Mouse (Mus musculus): ENCODE results near the gene Cyp19a1.

Cyp19a1 gene

DNA sequence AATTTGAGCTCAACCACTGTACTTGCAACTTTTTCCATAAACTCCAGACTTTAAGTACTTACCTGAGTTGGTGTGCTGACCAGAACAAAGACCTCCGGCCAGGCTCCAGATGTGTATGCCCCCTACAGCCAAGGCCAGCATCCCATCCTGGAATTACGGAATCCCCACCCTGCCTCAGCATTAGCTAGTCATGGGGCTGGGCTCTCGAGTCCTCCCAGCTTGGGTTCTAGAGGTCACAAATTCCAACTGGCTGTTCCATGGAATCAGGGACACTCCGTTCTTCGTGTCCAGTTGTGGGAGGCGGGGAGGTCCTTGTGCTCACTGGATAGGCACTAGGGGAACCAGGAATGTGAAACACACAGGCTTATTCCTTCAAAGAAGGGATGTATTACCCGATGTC, at the start of gene Cyp19a1:
Gene Cyp19a1, minus strand, starts transcription at position 101 of the 400 bp plus-strand sequence.
- no peak for DNase-seq (ENCODE audit: low read depth, low spot score)

GRCm38 (mm10) chr9:54316363-54316762, 48.5 kb upstream of the Cyp19a1 start:
- no peak for DNase-seq (ENCODE audit: low read depth, low spot score)

DNA sequence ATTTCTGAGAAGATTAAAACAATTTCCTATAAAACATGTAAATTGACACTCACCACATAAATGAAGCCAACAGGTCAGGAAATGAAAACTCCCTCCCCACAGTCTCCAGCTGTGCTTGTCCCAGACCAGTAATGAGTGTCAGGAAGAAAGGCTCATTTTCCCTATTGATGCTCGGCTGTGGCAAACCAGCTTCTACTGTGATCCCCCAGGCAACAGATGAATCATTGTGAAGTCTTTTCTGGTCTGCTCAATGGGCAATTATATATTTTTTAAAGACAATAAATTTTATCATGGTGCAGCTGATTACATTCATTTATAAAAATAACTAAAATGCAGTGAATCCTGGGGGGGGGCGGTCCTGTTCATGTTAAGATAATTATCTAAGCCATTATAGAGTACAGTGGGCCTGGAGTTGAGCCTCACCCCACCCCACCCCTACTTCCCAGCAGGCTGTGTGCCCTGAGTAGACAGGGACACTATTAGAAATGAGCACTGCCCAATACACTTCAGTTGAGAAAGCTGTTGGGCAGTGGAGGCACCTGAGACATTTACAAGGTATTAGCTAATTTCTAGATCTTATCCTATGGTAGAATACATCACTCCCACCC, 40.9 kb upstream of the Cyp19a1 start:
- DNase-seq (ENCODE audit: low read depth, low spot score), result no peak

DNA sequence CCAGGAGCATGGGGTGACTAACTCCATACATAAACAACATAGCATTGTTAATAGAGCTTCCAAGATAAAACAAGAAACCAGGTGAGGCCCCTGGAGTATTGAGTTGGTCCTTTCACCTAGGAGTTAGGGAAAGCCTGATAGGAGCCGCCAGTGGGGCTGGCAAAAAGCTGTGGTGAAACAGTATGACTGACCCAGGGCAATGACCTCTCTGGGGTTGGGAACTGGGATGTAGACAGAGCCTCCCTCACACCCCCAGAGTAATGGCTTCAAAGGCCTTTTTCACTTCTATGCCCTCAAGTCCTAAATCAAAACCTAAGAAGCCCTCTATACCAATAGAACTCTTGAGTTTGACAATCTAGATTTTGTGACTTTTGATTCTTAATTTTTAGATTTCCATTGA, 40.3 kb upstream of the Cyp19a1 start:
- no peak for DNase-seq (ENCODE audit: low read depth, low spot score)

DNA sequence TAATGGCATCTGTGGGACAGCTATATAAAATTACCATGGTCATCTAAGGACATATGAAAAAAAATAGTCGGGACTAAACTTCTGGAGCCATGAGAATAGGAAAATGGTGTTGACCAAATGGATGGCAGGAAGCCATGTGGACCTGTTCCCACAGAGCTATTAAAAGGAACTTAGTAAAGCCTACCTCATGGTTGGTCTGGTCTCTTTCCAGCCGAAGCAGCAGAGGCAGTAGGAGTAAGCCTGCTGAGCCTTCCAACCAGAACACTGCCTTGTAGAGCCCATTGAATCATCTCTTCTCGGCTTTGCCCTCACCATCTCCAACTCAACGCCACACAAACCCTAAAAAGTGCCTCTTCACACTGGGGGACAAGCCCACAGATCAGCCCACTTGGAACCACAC, 33.3 kb upstream of the Cyp19a1 start:
- no peak for DNase-seq (ENCODE audit: low read depth, low spot score)

- no peak for DNase-seq (ENCODE audit: low read depth, low spot score)
These were observed 31.9 kb upstream of the Cyp19a1 start for GRCm38 (mm10) chr9:54299792-54300191.

DNA sequence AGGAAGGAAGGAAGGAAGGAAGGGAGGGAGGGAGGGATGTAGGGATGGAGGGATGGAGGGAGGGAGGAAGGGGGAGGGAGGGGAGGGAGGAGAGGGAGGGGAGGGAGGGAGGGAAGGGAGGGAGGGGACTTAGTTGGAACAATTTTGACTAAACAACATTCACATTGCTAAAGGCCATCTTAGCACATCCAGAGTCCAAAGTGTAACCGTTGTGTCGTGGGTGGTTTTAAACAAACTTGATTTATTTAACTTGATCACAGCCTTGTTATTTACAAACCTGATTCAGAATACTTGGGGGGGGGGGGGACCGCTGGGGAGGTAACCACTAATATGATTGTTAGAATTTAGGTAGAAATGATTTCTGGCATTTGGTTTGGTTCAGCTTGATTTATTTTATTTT, 31.5 kb upstream of the Cyp19a1 start:
- DNase-seq (ENCODE audit: low read depth, low spot score), result no peak

DNA sequence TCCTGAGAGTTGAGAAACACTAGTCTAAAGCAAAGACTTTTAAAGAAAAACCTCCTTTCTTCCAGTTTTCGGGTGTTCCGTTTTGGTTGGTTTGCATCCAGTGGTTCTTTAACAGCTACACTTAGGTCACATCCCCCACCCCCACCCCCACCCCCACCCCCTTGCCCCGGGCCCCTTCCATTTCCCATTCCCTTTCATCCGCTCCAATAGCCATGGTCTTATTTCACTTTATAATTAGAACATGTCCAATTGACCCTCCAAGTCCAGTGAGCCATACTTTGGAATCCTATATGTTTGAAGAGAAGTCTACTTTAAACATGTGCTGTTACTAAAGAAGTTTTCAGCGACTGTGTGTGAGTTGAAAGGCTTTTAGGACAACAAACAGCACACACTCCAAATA, 19.9 kb upstream of the Cyp19a1 start:
- no peak for DNase-seq (ENCODE audit: low read depth, low spot score)

DNA sequence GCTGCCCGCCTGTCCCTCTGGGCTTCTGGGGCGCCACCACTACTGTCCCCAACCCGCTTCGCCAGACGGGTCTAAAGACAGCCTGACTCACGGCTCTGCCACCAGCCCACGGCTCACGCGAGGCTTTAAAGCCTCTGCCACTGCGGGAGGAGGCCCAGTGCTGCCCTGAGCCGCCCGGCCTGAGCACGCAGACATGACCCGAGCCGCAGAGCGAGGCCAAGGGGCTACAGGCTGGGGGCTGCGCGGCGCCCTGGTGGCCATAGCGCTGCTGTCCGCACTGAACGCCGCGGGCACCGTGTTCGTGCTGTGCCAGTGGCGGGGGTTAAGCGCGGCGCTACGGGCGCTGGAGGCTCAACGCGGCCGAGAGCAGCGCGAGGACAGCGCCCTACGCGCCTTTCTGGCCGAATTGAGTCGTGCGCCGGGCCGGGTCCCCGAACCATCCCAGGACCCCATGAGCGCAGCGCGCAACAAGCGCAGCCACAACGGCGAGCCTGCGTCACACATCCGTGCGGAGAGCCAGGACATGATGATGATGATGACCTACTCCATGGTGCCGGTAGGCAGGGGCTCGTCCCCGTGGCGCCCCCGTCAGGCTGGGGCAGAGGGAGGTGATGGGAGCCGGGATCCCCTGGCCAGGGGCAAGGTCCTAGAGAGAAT, 18.5 kb upstream of the Cyp19a1 start, which contains the start of gene Gldn:
Gene Gldn, plus strand, starts transcription at position 156 of the 657 bp plus-strand sequence.
- no peak for DNase-seq (ENCODE audit: low read depth, low spot score)

DNA sequence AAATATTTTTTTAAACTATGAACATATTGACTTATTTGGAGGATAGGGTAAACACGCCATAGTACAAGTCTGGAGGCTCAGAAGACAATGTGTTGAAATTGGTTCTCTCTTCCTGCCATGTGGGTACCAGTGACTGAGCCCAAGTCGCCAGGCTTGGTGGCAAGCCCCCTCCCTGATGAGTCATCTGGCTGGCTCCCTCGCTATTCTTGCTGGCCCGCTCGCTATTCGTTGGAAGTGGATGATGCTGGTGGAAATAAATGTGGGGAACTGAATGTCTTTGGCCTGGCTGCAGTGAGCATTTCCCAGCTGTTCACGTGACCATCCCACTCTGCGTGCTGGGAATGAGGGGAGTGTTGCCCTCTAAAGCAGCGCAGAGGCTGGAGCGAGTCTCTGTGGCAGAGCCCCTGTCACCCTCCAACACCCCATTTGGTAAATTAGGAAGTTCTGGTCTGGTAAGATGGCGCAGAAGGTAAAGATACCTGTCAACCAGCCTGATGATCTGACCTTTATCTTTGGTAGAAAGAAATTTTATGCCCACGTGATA, 11.2 kb upstream of the Cyp19a1 start:
- no peak for DNase-seq (ENCODE audit: low read depth, low spot score)

DNA sequence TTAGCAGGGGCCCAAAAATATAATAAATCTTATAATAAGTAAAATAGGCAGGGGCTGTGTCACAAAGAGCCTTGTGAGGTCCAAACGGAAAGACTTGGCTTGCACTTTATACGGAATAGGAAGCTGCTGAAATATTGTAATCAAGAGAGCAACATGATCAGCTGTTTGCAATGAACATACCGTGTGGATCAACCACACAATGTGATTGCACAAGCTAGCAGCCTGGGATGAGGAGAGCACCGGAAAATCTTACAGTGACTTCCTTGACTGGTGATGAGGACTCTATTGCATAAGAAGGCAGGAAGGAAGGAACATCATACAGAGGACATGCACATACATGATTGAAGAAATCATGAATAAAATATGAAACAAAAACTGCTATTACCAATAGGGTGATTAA, 7.4 kb upstream of the Cyp19a1 start:
- no peak for DNase-seq (ENCODE audit: low read depth, low spot score)

GRCm38 (mm10) chr9:54270889-54271288, 3.0 kb upstream of the Cyp19a1 start:
- DNase-seq (ENCODE audit: low read depth, low spot score), result no peak

GRCm38 (mm10) chr9:54269987-54270386, 2.1 kb upstream of the Cyp19a1 start:
- no peak for DNase-seq (ENCODE audit: low read depth, low spot score)

DNA sequence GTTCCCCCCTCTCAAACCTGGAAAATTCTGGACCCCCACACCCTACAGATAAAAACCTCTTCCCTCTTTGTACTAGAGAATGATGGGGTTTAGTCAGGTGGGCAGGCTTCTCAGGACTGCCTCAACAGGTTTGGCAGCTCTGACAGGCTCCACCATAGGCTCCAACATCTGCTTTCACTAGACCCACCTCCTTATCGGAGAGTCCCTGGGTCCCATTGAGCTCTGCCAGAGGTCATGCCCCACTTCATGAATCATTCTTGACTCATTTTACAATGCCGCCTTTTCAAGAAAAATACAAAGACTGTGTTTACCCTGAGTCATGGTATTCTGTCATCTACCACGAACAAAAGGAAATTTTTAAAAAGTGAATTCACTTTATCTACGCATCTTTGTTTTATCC, 3.2 kb downstream of the Cyp19a1 start:
- no peak for DNase-seq (ENCODE audit: low read depth, low spot score)

DNA sequence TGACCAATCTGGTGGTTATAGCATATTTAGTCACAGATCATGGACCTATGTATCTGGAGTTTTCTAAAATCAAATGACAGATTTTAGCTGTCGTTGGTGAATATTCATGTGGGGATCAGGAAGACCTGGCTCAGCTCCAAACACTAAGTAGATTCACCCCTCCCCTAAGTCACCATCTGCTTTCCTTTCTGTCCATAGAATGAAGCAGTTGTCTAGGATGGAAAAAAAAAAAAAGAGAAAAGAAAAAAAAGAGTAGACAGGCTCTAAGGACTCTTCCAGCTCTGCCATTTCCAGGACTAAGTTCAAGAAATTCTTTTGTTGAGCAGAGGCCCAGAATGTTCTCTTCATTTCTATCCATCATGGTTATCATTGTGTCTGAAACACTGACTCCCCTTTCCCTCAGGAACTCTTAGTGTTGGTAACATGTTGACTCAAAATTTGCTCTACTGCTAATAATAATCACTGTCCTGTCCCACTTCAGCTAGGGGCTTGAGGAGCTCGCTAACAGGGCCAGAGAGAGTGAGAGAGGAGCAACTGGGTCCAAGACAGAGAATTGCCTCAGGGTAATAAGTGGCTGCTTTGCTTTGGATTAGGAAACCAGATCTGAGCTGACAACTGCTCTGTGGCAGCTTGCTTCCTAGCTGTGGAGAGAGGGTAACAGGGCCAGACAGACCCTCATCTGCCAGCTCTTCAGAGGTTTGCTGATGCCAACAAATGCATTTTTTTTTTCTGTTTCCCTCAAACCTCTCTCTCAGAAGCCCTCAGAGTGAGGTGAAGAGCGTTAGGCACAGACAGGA, 22.8 kb downstream of the Cyp19a1 start:
- peak; percentile 16 for DNase-seq (ENCODE audit: low read depth, low spot score)

DNA sequence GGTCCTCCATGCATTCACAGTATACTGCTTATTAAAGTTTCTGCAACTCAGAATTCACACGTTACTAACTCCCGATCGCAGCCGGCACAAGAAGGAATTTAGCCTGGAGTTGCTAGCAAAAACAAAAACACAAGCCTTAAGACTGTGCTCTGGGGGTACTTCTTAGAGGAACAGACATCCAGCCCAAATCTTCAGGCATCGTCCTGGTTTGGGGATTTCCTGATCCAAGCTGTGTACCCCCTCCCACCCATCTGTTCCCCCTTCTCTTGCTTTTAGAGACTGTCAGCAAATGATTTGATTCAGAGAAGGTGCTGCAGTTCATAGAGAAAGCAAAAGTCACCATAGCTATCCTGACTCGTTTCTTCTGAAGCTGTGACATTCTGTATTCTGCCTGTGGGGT, 40.3 kb downstream of the Cyp19a1 start:
- no peak for DNase-seq (ENCODE audit: low read depth, low spot score)

DNA sequence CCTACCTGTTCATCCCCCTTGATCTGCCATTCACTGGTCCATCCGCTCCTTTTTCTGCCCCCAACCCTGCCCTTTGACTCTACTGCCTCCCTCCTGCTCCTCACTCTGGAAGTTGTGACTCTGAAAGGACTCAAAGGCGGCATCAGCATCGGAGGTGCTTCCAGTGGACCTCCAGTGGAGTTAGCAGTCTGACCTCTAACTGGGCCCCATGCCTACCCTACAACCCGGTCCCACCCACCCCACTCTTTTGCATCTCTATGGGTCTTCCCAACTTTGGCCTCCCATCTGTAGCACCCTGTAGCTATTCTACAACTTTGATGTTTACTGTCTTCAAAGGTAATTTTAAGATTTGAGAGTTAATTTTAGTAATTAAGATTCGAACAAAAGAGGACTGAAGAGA, 51.4 kb downstream of the Cyp19a1 start:
- no peak for DNase-seq (ENCODE audit: low read depth, low spot score)

DNA sequence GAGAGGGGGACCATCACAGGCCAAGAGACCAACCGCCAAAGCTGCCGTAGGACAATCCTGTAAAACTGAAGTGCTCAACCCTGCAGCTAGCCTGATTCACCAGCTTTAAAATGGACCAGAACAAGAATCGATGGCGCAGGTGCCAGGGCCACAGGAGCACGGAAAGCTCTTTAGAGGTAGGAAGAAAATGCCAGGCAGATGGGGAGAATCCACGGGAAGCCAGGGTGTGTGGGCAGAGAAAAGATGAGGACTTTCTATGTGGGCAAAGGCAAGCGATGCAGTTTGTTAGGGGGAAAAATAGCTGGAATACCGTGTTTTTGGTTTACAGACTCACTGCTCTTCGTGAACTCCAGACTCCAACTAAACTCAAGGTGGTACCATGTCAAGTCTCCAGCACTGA, 53.0 kb downstream of the Cyp19a1 start:
- no peak for DNase-seq (ENCODE audit: low read depth, low spot score)

GRCm38 (mm10) chr9:54194790-54195189, 73.1 kb downstream of the Cyp19a1 start:
- DNase-seq (ENCODE audit: low read depth, low spot score), result no peak

- DNase-seq (ENCODE audit: low read depth, low spot score), result no peak
These were observed 76.5 kb downstream of the Cyp19a1 start for GRCm38 (mm10) chr9:54191435-54191834.

GRCm38 (mm10) chr9:54182484-54182883, 85.4 kb downstream of the Cyp19a1 start:
- DNase-seq (ENCODE audit: low read depth, low spot score), result no peak

- DNase-seq (ENCODE audit: low read depth, low spot score), result peak; percentile 16
These were observed 86.6 kb downstream of the Cyp19a1 start for GRCm38 (mm10) chr9:54181330-54181729.

Data from retina, adult 2 months (tissue).